Comparison of ENCODE assay signal across 8 mouse cellular contexts in the genomic region with DNA sequence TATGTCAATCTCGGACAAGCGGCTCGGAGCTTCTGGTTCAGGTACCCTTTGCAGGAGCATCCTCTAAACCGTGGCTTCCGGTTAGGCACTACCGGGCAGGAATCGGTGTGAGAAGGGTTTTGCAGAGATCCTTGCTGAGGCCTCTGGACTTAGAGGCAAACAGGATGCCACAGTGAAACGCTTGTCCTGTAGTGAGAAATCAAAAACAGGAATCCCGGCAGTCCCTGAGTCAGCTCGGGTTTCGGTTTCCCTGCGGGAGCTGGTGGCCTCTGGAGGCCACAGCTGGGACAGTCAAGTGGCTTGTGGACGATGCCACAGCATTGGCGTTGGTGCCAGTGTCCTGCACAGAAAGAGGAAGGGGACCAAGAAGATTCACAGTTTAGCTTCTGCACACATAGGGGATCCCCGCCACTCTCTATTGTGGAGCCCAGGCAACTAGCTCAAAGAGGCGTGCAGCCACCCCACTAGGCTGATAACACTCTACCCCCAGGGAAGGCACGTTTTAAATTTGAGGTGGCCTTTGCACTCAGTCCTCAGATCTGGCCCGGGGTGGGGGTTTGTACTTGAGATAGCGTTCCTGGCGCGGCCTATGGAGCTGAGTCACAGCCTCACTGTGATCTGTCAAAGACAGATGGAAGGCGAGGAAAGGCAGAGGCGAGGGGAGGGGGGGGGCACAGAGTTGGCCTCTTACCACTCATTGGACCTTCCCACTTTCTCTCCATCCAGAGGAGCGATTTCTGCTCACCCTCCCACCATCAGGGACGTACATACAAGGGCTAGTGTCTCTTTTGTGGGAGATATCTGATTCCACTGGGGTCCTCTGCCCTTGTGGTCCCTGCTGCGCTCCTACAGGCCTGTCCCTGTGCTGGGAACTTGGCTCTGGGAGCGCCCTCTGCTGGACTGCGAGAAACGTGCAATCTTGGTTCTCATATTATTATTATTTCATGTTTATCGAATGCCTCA. TPM values are rescaled to one million over a fixed set of nuclear protein-coding genes. Genes with fewer than 3 reads are reported as not detected.
DNase-seq lines count a peak whose midpoint lies in the region; ATAC-seq lines count a peak whose summit lies in the region.

No protein-coding gene starts in this region.

- DNase-seq in urinary bladder, postnatal 14 days (ENCODE audit: low spot score): peak; percentile 75
- DNase-seq in urinary bladder, postnatal 10 days (ENCODE audit: low spot score): no peak
- DNase-seq in gastrocnemius, postnatal 36 days: peak; percentile 62 to 71
- peak; percentile 90 for DNase-seq in intestine, embryonic 14.5 days (ENCODE audit: low spot score)
- peak; percentile 82 for DNase-seq in midbrain, embryonic 14.5 days
- DNase-seq in spleen, postnatal 4 days (ENCODE audit: low spot score in 2 of 2): peak; percentile 81 to 93

- H3K9me3 ChIP-seq in intestine, embryonic 14.5 days (ENCODE audit: control insufficient read depth, low read length): no peaks in the 10 kb centered on the region
- no peaks in the 10 kb centered on the region for H3K9me3 ChIP-seq in limb, embryonic 13.5 days
- no peaks in the 10 kb centered on the region for H3K9me3 ChIP-seq in midbrain, embryonic 14.5 days (ENCODE audit: control insufficient read depth, low read length)

- H3K36me3 ChIP-seq in intestine, embryonic 14.5 days (ENCODE audit: control insufficient read depth, insufficient read depth, low read length): no peaks in the 10 kb centered on the region
- no peaks in the 10 kb centered on the region for H3K36me3 ChIP-seq in limb, embryonic 13.5 days
- H3K36me3 ChIP-seq in midbrain, embryonic 14.5 days (ENCODE audit: control insufficient read depth, insufficient read depth, low read length): no peaks in the 10 kb centered on the region

- peak overlapping the region; percentile 25; the same call in 1 of the 2 replicates for H3K9ac ChIP-seq in intestine, embryonic 14.5 days (ENCODE audit: low read length)
- 0 out of 2 replicates have a peak overlapping the region, but pooled peaks have one; percentile 5 for H3K9ac ChIP-seq in limb, embryonic 13.5 days
- no peak overlapping the region for H3K9ac ChIP-seq in midbrain, embryonic 14.5 days (replicated peaks; ENCODE audit: low read length)

- intact Hi-C loops in gastrocnemius, postnatal 36 days (cut with DNase I): no loop called here

- H3K4me2 ChIP-seq in intestine, embryonic 14.5 days (ENCODE audit: low read length): peak overlapping the region; percentile 43
- H3K4me2 ChIP-seq in limb, embryonic 13.5 days (replicated peaks): peak overlapping the region; percentile 51
- peak overlapping the region; percentile 22 for H3K4me2 ChIP-seq in midbrain, embryonic 14.5 days (ENCODE audit: low read length)

- H3K4me3 ChIP-seq in intestine, embryonic 14.5 days (ENCODE audit: low read depth, low read length): peak overlapping the region; percentile 8; the same call in 1 of the 2 replicates
- peak overlapping the region; percentile 18 for H3K4me3 ChIP-seq in limb, embryonic 13.5 days
- H3K4me3 ChIP-seq in midbrain, embryonic 14.5 days (replicated peaks; ENCODE audit: low read depth, low read length): no peak overlapping the region

- 13% methylated on average over 30 of the region's 30 CpGs for WGBS in intestine, embryonic 14.5 days
- WGBS in limb, embryonic 13.5 days: 6% methylated on average over 30 of the region's 30 CpGs
- 14% methylated on average over 30 of the region's 30 CpGs for WGBS in midbrain, embryonic 14.5 days

- H3K4me1 ChIP-seq in intestine, embryonic 14.5 days (replicated peaks; ENCODE audit: control insufficient read depth, insufficient read depth, low read length): peaks cover 30% of the 10 kb centered on the region
- peaks cover 49% of the 10 kb centered on the region for H3K4me1 ChIP-seq in limb, embryonic 13.5 days
- no peaks in the 10 kb centered on the region; the same call in 1 of the 2 replicates for H3K4me1 ChIP-seq in midbrain, embryonic 14.5 days (ENCODE audit: control insufficient read depth, insufficient read depth, low read length)

- H3K27ac ChIP-seq in intestine, embryonic 14.5 days (ENCODE audit: low read depth): peak overlapping the region; percentile 83
- peak overlapping the region; percentile 40; the same call in 1 of the 2 replicates for H3K27ac ChIP-seq in limb, embryonic 13.5 days
- 0 out of 2 replicates have a peak overlapping the region, but pooled peaks have one; percentile 13 for H3K27ac ChIP-seq in midbrain, embryonic 14.5 days (replicated peaks; ENCODE audit: low read depth, low read length)

- peak; percentile 53 for ATAC-seq in common myeloid progenitor, adult 5-6 weeks (replicated peaks; ENCODE audit: low read depth, poor library complexity, severe bottlenecking)
- peak; percentile 61 for ATAC-seq in intestine, embryonic 14.5 days (replicated peaks; ENCODE audit: low FRiP score, low TSS enrichment, low read depth)
- peak; percentile 71 for ATAC-seq in limb, embryonic 13.5 days (ENCODE audit: low FRiP score, low read depth)
- no peak for ATAC-seq in midbrain, embryonic 14.5 days (ENCODE audit: low FRiP score, low TSS enrichment)

- H3K27me3 ChIP-seq in intestine, embryonic 14.5 days (replicated peaks; ENCODE audit: control insufficient read depth, insufficient read depth, low read length): peaks cover 41% of the 10 kb centered on the region
- peaks cover 41% of the 10 kb centered on the region for H3K27me3 ChIP-seq in limb, embryonic 13.5 days
- peaks cover 39% of the 10 kb centered on the region for H3K27me3 ChIP-seq in midbrain, embryonic 14.5 days (ENCODE audit: control insufficient read depth, insufficient read depth, low read length)

RNA-seq across cellular contexts. Expression of gene Pde4a, which starts 2.9 kb away (rescaled TPM):
- total RNA-seq in common myeloid progenitor, adult 5-6 weeks (2017): 5.4 and 10.9 TPM in 2 replicates
- 10 to 100 TPM; 42.2 to 53.9 TPM for total RNA-seq in gastrocnemius, postnatal 36 days (2021)
- polyA plus RNA-seq in intestine, embryonic 14.5 days (2014; fragmentation: Nextera tagmentation; extraction: Ambion mirVana): 6.7 and 7.0 TPM in 2 replicates
- polyA plus RNA-seq in limb, embryonic 13.5 days (2015; fragmentation: Nextera tagmentation; extraction: Ambion mirVana): 5.4 and 6.1 TPM in 2 replicates
- 28.4 and 32.3 TPM in 2 replicates for polyA plus RNA-seq in midbrain, embryonic 14.5 days (2014; fragmentation: Nextera tagmentation; extraction: Ambion mirVana)

RNA-seq across cellular contexts. Expression of gene Cdc37, which starts 18.7 kb away (rescaled TPM):
- 348 and 349 TPM in 2 replicates for total RNA-seq in common myeloid progenitor, adult 5-6 weeks (2017)
- 100 to 1,000 TPM; 123 to 126 TPM for total RNA-seq in gastrocnemius, postnatal 36 days (2021)
- polyA plus RNA-seq in intestine, embryonic 14.5 days (2014; fragmentation: Nextera tagmentation; extraction: Ambion mirVana): 307 and 327 TPM in 2 replicates
- polyA plus RNA-seq in limb, embryonic 13.5 days (2015; fragmentation: Nextera tagmentation; extraction: Ambion mirVana): 320 and 346 TPM in 2 replicates
- 213 and 223 TPM in 2 replicates for polyA plus RNA-seq in midbrain, embryonic 14.5 days (2014; fragmentation: Nextera tagmentation; extraction: Ambion mirVana)

RNA-seq across cellular contexts. Expression of gene Tyk2, which starts 37.4 kb away (rescaled TPM):
- 11.8 and 13.8 TPM in 2 replicates for total RNA-seq in common myeloid progenitor, adult 5-6 weeks (2017)
- 1 to 10 TPM; 4.2 to 4.4 TPM for total RNA-seq in gastrocnemius, postnatal 36 days (2021)
- 11.7 and 12.1 TPM in 2 replicates for polyA plus RNA-seq in intestine, embryonic 14.5 days (2014; fragmentation: Nextera tagmentation; extraction: Ambion mirVana)
- 13.7 and 16.5 TPM in 2 replicates for polyA plus RNA-seq in limb, embryonic 13.5 days (2015; fragmentation: Nextera tagmentation; extraction: Ambion mirVana)
- 7.4 and 8.5 TPM in 2 replicates for polyA plus RNA-seq in midbrain, embryonic 14.5 days (2014; fragmentation: Nextera tagmentation; extraction: Ambion mirVana)

Comparison
In these comparisons a context has a peak if more than half of its experiments do, and no peak if none do; other contexts are left out.
1. H3K27ac ChIP-seq: peak in every context shown above with its lines; median percentile 83 in intestine, embryonic 14.5 days; 40 in limb, embryonic 13.5 days; 13 in midbrain, embryonic 14.5 days.